Mouse (Mus musculus) forebrain, postnatal 0 days (tissue): ENCODE measurements around the gene AU040320. TPM values are rescaled to one million over a fixed set of nuclear protein-coding genes. Genes with fewer than 3 reads are reported as not detected.
A peak's percentile ranks its signal among the peaks of the same experiment; 100 is the strongest.

ENCODE experiments used
- ATAC-seq: fragments of 200-750 bp; cut with Nextera tagmentation; 2 replicates; pipeline ENCODE4 v1.8.0; 2017; ENCODE audit warnings: mild to moderate bottlenecking, moderate library complexity
- DNase-seq: peaks from one replicate; pipeline ENCODE4 v3.0.0-alpha.2; 2015
- H3K27ac ChIP-seq: fragments of 300-500 bp; sonication (generic); 2 replicates; pipeline ENCODE4 v1.5.1; 2014; ENCODE audit warnings: low read depth, mild to moderate bottlenecking, antibody characterized with exemption, low read length, moderate library complexity, mixed read lengths
- H3K27me3 ChIP-seq: fragments of 300-500 bp; sonication (generic); 2 replicates; pipeline ENCODE4 v1.6.1; 2014; ENCODE audit warnings: mild to moderate bottlenecking, low read length, mixed read lengths; ENCODE audit not compliant: insufficient read depth
- H3K36me3 ChIP-seq: fragments of 300-500 bp; sonication (generic); 2 replicates; pipeline ENCODE4 v1.6.1; 2014; ENCODE audit warnings: mild to moderate bottlenecking, moderate library complexity; ENCODE audit not compliant: insufficient read depth
- H3K4me1 ChIP-seq: fragments of 300-500 bp; sonication (generic); 2 replicates; pipeline ENCODE4 v1.6.1; 2014; ENCODE audit warnings: antibody characterized with exemption; ENCODE audit not compliant: insufficient read depth
- H3K4me2 ChIP-seq: fragments of 300-500 bp; sonication (generic); 2 replicates; pipeline ENCODE4 v1.6.1; 2014; ENCODE audit warnings: low read depth, mild to moderate bottlenecking, moderate library complexity
- H3K4me3 ChIP-seq: fragments of 300-500 bp; sonication (generic); 2 replicates; pipeline ENCODE4 v1.5.1; 2014; ENCODE audit warnings: low read depth, low read length, mixed read lengths
- H3K9ac ChIP-seq: fragments of 300-500 bp; sonication (generic); 2 replicates; pipeline ENCODE4 v1.6.1; 2014; ENCODE audit warnings: mild to moderate bottlenecking
- H3K9me3 ChIP-seq: fragments of 300-500 bp; sonication (generic); 2 replicates; pipeline ENCODE4 v1.6.1; 2016; ENCODE audit warnings: low read length
- CTCF ChIP-seq: sonication (generic); IDR thresholded peaks from 2 replicates; pipeline ENCODE4 v1.5.1; 2016; ENCODE audit warnings: antibody characterized with exemption, control low read depth, low read depth
- WGBS: fragments of 180-500 bp; shearing (Covaris S2); extraction: QIAGEN DNeasy Blood & Tissue Kit; methylation state at CpG from one replicate; pipeline ENCODE4 v1.1.7; 2014; 5-methylcytosine and 5-hydroxymethylcytosine counted together
- polyA plus RNA-seq: library from polyadenylated mRNA; unstranded; fragments of >200 nt; fragmentation: Nextera tagmentation; extraction: Ambion mirVana; gene quantifications from 2 replicates; pipeline ENCODE4 v1.2.1, GENCODE M21; 2015
- total RNA-seq: library from RNA; depleted of rRNA; stranded (reverse); fragments of >200 nt; gene quantifications from 2 replicates; pipeline ENCODE4 v1.2.3, GENCODE M21; 2014

AU040320 gene
- total and polyA plus RNA-seq, 2 experiments from 2014 or later = 33.5 to 35.7 TPM

GRCm38 (mm10) chr4:126792341-126793102 is 39.2 kb downstream of the AU040320 start:
- Histone ChIP-seq H3K4me1 (no peaks in the 10 kb centered on the region), H3K4me2 (no peak overlapping the region), H3K4me3 (no peak overlapping the region), H3K36me3 (peaks cover 31% of the 10 kb centered on the region), H3K9me3 (no peaks in the 10 kb centered on the region), H3K27ac (no peak overlapping the region), H3K27me3 (no peaks in the 10 kb centered on the region), H3K9ac (no peak overlapping the region)
- 86% methylated on average over 7 of the region's 7 CpGs for WGBS
- no peak for TF ChIP-seq CTCF
- DNase-seq (no peak), ATAC-seq (no peak)

- DNase-seq (no peak), ATAC-seq (no peak)
- H3K4me3 ChIP-seq = no peak overlapping the region
- H3K9me3 ChIP-seq = no peaks in the 10 kb centered on the region
- no peaks in the 10 kb centered on the region for H3K27me3 ChIP-seq
- H3K4me1 ChIP-seq = no peaks in the 10 kb centered on the region
- H3K27ac ChIP-seq = no peak overlapping the region
- no peak overlapping the region for H3K9ac ChIP-seq
- 93% methylated on average over 8 of the region's 8 CpGs for WGBS
- no peak overlapping the region for H3K4me2 ChIP-seq
- TF ChIP-seq CTCF = no peak
- no peaks in the 10 kb centered on the region for H3K36me3 ChIP-seq
These were observed 48.8 kb downstream of the AU040320 start for GRCm38 (mm10) chr4:126802174-126802573.

GRCm38 (mm10) chr4:126803268-126803873 is 50.0 kb downstream of the AU040320 start:
- Histone ChIP-seq H3K4me2 (no peak overlapping the region), H3K9ac (no peak overlapping the region), H3K27me3 (no peaks in the 10 kb centered on the region), H3K36me3 (no peaks in the 10 kb centered on the region), H3K4me3 (no peak overlapping the region), H3K4me1 (no peaks in the 10 kb centered on the region), H3K27ac (0 out of 2 replicates have a peak overlapping the region, but pooled peaks have one; percentile 10), H3K9me3 (no peaks in the 10 kb centered on the region)
- TF ChIP-seq CTCF = no peak
- ATAC-seq = no peak
- 32% methylated on average over 8 of the region's 8 CpGs for WGBS
- DNase-seq = peak; percentile 34

- H3K4me1 ChIP-seq = no peaks in the 10 kb centered on the region
- no peaks in the 10 kb centered on the region for H3K27me3 ChIP-seq
- no peaks in the 10 kb centered on the region for H3K9me3 ChIP-seq
- no peaks in the 10 kb centered on the region for H3K36me3 ChIP-seq
- 68% methylated on average over 4 of the region's 4 CpGs for WGBS
- DNase-seq (no peak), ATAC-seq (no peak)
- no peak overlapping the region for H3K27ac ChIP-seq
- H3K9ac ChIP-seq = no peak overlapping the region
- TF ChIP-seq CTCF = no peak
- no peak overlapping the region for H3K4me3 ChIP-seq
- H3K4me2 ChIP-seq = no peak overlapping the region
These were observed 52.4 kb downstream of the AU040320 start for GRCm38 (mm10) chr4:126805741-126806140.

GRCm38 (mm10) chr4:126806692-126807427 is 53.5 kb downstream of the AU040320 start:
- Histone ChIP-seq H3K36me3 (no peaks in the 10 kb centered on the region), H3K27me3 (no peaks in the 10 kb centered on the region), H3K9ac (no peak overlapping the region), H3K4me3 (no peak overlapping the region), H3K4me2 (no peak overlapping the region), H3K27ac (no peak overlapping the region), H3K9me3 (no peaks in the 10 kb centered on the region), H3K4me1 (no peaks in the 10 kb centered on the region)
- no peak for TF ChIP-seq CTCF
- WGBS = 94% methylated on average over 7 of the region's 7 CpGs
- DNase-seq = no peak
- no peak for ATAC-seq

- DNase-seq (no peak), ATAC-seq (no peak)
- H3K36me3 ChIP-seq = peaks cover 6% of the 10 kb centered on the region
- no peak for TF ChIP-seq CTCF
- H3K9me3 ChIP-seq = no peaks in the 10 kb centered on the region
- 91% methylated on average over 3 of the region's 3 CpGs for WGBS
- no peaks in the 10 kb centered on the region for H3K4me1 ChIP-seq
- H3K27me3 ChIP-seq = no peaks in the 10 kb centered on the region
- no peak overlapping the region for H3K9ac ChIP-seq
- H3K4me2 ChIP-seq = no peak overlapping the region
- no peak overlapping the region for H3K4me3 ChIP-seq
- no peak overlapping the region for H3K27ac ChIP-seq
These were observed 57.2 kb downstream of the AU040320 start for GRCm38 (mm10) chr4:126810566-126810965.

- H3K4me2 ChIP-seq = no peak overlapping the region
- no peak for TF ChIP-seq CTCF
- H3K27ac ChIP-seq = no peak overlapping the region
- no peaks in the 10 kb centered on the region for H3K9me3 ChIP-seq
- no peak for ATAC-seq
- peaks cover 19% of the 10 kb centered on the region for H3K36me3 ChIP-seq
- H3K4me3 ChIP-seq = no peak overlapping the region
- no peaks in the 10 kb centered on the region for H3K4me1 ChIP-seq
- DNase-seq = no peak
- 84% methylated on average over 5 of the region's 5 CpGs for WGBS
- no peaks in the 10 kb centered on the region for H3K27me3 ChIP-seq
- H3K9ac ChIP-seq = no peak overlapping the region
These were observed 59.9 kb downstream of the AU040320 start for GRCm38 (mm10) chr4:126813212-126813611.
